Mouse (Mus musculus) kidney, adult 2 months (tissue): ENCODE data around the gene Itga8. TPM values are rescaled to one million over a fixed set of nuclear protein-coding genes. Genes with fewer than 3 reads are reported as not detected.

ENCODE experiments used
- DNase-seq: peaks from one replicate; pipeline ENCODE4 v3.0.0; 2021
- H3K27ac ChIP-seq: fragments of 200-500 bp; 2 replicates; pipeline ENCODE4 v1.5.1; 2012; ENCODE audit warnings: low read depth, low read length, control low read depth, inconsistent platforms; ENCODE audit not compliant: insufficient read depth
- H3K27me3 ChIP-seq: fragments of 200-500 bp; replicated peaks from 2 replicates; pipeline ENCODE4 v1.6.1; 2012; ENCODE audit warnings: mild to moderate bottlenecking, moderate library complexity, low read length, inconsistent platforms; ENCODE audit not compliant: control insufficient read depth, insufficient read depth
- H3K36me3 ChIP-seq: fragments of 200-500 bp; 2 replicates; pipeline ENCODE4 v1.6.1; 2012; ENCODE audit warnings: mild to moderate bottlenecking, moderate library complexity, low read length, inconsistent platforms; ENCODE audit not compliant: control insufficient read depth, insufficient read depth
- H3K4me1 ChIP-seq: fragments of 200-500 bp; 2 replicates; pipeline ENCODE4 v1.6.1; 2011; ENCODE audit warnings: low read length; ENCODE audit not compliant: control insufficient read depth, insufficient read depth
- H3K4me3 ChIP-seq: fragments of 200-500 bp; 2 replicates; pipeline ENCODE4 v1.5.1; 2011; ENCODE audit warnings: mild to moderate bottlenecking, low read depth, low read length, control low read depth; ENCODE audit not compliant: insufficient read depth
- CTCF ChIP-seq: fragments of 200-500 bp; conservative IDR thresholded peaks from 2 replicates; pipeline ENCODE4 v1.5.1; 2011; ENCODE audit warnings: low read depth, mild to moderate bottlenecking, control low read depth, low read length, moderate library complexity, mixed read lengths; ENCODE audit not compliant: insufficient read depth, insufficient read length
- POLR2A ChIP-seq: fragments of 200-500 bp; IDR thresholded peaks from one replicate; pipeline ENCODE4 v1.6.1; 2011; ENCODE audit warnings: low read depth, low read length, control low read depth
- WGBS: fragments of 180-500 bp; shearing (Covaris S2); methylation state at CpG from one replicate; pipeline ENCODE4 v1.1.7; 2018; 5-methylcytosine and 5-hydroxymethylcytosine counted together
- polyA plus RNA-seq: library from polyadenylated mRNA; depleted of rRNA; stranded (reverse); fragments of >200 nt; gene quantifications from 2 replicates; pipeline ENCODE4 v1.2.3, GENCODE M21; 2012

The Itga8 gene
- polyA plus RNA-seq, 1 experiment = 9.7 TPM

DNA sequence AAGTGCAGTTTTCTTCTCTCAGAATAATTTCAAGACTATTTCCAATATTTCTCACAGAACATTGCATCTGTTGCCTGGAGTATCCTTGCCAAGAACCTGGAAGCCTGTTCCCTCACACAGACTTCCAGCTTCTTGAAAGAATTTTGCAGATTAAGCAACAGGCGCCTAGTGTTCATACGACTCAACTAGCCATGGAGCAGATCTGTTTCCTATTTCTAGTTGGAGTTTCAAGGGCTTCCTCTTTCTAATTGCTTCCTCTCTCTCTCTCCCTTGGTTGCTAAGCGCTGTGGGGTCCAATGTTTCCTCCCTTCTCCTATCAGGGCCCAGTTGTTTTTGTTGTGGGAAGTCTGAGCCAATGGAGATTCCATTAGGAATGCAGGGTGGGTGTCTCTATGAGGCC, 7.7 kb downstream of the Itga8 start:
- Histone ChIP-seq H3K36me3 (no peaks in the 10 kb centered on the region), H3K27ac (no peak overlapping the region), H3K4me3 (no peak overlapping the region), H3K27me3 (no peaks in the 10 kb centered on the region), H3K4me1 (no peaks in the 10 kb centered on the region)
- peak; percentile 13 for DNase-seq
- WGBS = 43% methylated on average over 3 of the region's 3 CpGs
- TF ChIP-seq POLR2A (no peak), CTCF (no peak)

- H3K4me1 ChIP-seq = no peaks in the 10 kb centered on the region
- no peak overlapping the region for H3K4me3 ChIP-seq
- no peaks in the 10 kb centered on the region for H3K36me3 ChIP-seq
- no peaks in the 10 kb centered on the region for H3K27me3 ChIP-seq
- H3K27ac ChIP-seq = no peak overlapping the region
- peak; percentile 11 for DNase-seq
- WGBS = 37% methylated on average over 8 of the region's 8 CpGs
- TF ChIP-seq POLR2A = no peak
- no peak for TF ChIP-seq CTCF
These were observed 8.3 kb downstream of the Itga8 start for GRCm38 (mm10) chr2:12293458-12293857.

- Histone ChIP-seq H3K27me3 (no peaks in the 10 kb centered on the region), H3K36me3 (no peaks in the 10 kb centered on the region), H3K4me1 (no peaks in the 10 kb centered on the region), H3K4me3 (no peak overlapping the region), H3K27ac (no peak overlapping the region)
- DNase-seq = no peak
- WGBS = 61% methylated on average over 8 of the region's 8 CpGs
- no peak for TF ChIP-seq POLR2A
- TF ChIP-seq CTCF = no peak
These were observed 9.5 kb downstream of the Itga8 start for GRCm38 (mm10) chr2:12292023-12292820.

DNA sequence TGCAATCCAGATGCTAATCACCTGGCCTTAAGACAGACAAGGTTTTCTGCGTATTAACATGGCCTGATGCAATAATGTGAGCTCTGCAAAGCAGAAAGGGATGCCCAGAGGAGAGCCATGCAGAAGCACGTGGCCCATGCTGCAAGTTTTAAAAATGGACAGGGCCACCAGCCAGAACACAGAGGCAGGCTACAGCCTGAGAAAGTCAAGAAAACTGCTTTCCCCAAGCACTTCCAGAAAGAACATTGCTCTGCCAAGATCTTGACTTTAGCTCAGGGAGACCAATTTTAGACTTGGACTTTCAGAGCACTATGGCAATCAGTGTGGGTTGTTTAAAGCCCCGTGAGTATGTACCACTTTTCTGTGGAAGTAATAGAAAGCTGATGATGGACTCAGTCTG, 11.5 kb downstream of the Itga8 start:
- TF ChIP-seq CTCF = no peak
- TF ChIP-seq POLR2A = no peak
- Histone ChIP-seq H3K4me1 (no peaks in the 10 kb centered on the region), H3K27me3 (no peaks in the 10 kb centered on the region), H3K27ac (no peak overlapping the region), H3K4me3 (no peak overlapping the region), H3K36me3 (no peaks in the 10 kb centered on the region)
- no peak for DNase-seq
- WGBS = 87% methylated on average over 3 of the region's 3 CpGs

GRCm38 (mm10) chr2:12287831-12288230, 13.9 kb downstream of the Itga8 start:
- Histone ChIP-seq H3K4me3 (no peak overlapping the region), H3K36me3 (no peaks in the 10 kb centered on the region), H3K27ac (no peak overlapping the region), H3K27me3 (no peaks in the 10 kb centered on the region), H3K4me1 (no peaks in the 10 kb centered on the region)
- DNase-seq = no peak
- WGBS = 88% methylated on average over 3 of the region's 3 CpGs
- TF ChIP-seq CTCF (no peak), POLR2A (no peak)

DNA sequence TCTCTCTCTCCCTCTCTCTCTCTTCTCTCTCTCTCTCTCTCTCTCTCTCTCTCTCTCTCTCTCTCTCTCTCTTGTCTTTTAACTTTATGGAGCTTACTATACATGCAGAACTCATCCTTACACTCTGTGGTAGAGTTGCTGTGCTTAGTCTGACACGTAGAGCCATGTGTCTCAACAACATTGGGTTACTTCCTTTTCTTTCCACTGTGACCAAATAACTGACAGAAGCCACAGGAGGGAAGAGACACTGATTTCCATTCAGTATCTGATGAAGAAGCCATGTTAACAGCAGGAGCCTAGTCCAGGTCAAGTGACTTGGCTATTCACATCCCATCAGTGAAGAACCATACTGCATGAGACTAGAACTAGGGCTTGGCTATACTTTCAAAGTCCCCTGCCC, 21.1 kb downstream of the Itga8 start:
- Histone ChIP-seq H3K4me1 (no peaks in the 10 kb centered on the region), H3K36me3 (no peaks in the 10 kb centered on the region), H3K27ac (no peak overlapping the region), H3K4me3 (no peak overlapping the region), H3K27me3 (no peaks in the 10 kb centered on the region; the same call in 1 of the 2 replicates)
- no peak for DNase-seq
- TF ChIP-seq POLR2A = no peak
- TF ChIP-seq CTCF = no peak
- WGBS = 82% methylated on average over 1 of the region's 1 CpGs

DNA sequence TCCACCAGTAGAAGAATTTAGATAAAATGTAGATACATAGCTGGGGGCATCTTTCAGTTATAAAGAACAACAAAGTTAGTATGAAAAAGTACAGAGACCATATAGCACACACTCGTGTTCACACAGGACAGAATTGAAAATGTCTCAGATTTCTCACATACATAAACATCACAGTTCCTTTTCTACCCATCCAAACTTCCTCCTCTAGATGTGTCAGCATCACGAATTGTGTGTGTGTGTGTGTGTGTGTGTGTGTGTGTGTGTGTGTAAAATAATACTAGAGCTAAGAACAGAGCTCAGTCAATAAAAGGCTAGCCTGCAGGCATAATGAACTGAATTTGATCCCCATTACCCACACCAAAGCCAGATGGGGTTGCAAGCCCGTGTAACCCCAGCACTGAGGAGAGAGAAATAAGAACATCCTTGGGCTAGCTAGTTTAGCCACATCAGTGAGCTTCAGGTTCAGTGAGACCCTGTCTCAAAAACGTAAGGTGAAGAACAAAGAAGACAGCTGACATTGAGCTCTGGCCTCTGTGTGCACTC, 22.6 kb downstream of the Itga8 start:
- H3K4me1 ChIP-seq = no peaks in the 10 kb centered on the region
- no peaks in the 10 kb centered on the region for H3K36me3 ChIP-seq
- H3K27me3 ChIP-seq = no peaks in the 10 kb centered on the region; the same call in 1 of the 2 replicates
- H3K27ac ChIP-seq = no peak overlapping the region
- no peak overlapping the region for H3K4me3 ChIP-seq
- no peak for TF ChIP-seq CTCF
- no peak for TF ChIP-seq POLR2A
- no peak for DNase-seq
- 38% methylated on average over 4 of the region's 4 CpGs for WGBS
